Mouse (Mus musculus) urinary bladder, postnatal 25 days (tissue): ENCODE data around the gene Bckdha.

Experiments used
- DNase-seq: peaks from one replicate; pipeline ENCODE4 v3.0.0; 2022; ENCODE audit warnings: low spot score

The Bckdha gene

GRCm38 (mm10) chr7:25658657-25659472, at the start of gene Bckdha, which contains the start of gene Exosc5:
TSS of gene Bckdha (minus strand) at chr7:25658981.
TSS of gene Exosc5 (plus strand) at chr7:25659164.
- DNase-seq = peak; percentile 97

DNA sequence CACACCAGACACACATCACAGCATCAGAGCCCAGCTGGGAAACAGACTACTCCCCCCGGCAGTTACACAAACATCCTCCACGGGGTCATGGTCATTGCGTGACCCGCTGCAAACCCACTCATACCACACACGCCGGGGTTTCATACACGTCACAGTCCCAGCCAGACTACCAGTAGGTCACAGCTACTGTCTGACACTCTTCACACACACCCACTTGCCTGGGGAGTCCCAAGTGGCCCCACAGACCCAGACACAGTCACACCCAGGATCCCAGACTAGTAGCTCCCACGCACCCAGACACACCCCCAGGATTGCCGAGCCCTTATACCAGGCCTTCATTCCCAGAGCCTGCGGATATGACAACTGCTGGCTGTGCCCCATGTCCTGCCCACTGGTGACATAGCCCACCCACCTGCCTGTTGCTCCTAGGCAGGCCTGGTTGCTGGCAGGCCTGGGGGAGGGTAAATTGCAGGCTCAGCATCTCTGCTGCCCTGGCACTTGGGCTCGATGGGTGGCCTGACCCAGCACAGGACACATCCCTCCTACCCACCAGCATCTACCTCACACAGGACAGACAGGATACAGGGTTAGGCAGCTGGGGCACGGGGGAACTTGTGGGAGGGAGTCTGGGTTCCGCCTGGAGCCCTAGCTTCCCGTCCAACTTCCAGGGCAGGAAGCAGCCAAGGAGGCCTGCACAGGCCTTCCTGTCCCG, 49.0 kb upstream of the Bckdha start:
- DNase-seq = no peak

- no peak for DNase-seq
Observed at GRCm38 (mm10) chr7:25706578-25707170, 47.9 kb upstream of the Bckdha start.

DNA sequence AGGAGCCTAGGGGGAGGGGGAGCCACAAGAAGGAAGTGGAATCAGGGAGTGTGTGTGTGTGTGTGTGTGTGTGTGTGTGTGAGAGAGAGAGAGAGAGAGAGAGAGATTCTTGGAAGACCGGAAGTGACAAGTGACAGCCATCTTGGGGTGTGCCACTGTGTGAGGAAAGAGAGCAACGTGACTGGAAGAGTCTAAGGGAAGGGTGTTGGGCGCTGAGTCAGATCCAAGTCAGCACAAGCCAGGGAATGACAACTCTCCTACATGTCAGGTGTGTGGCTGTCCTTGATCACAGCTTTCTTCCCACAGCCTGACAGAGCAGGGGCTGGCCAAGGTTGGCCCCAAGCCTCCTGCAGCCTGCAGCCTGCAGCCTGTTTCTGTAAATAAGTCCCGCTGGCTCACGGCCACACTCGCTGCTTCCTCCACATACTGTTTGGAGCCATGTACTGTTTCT, 47.0 kb upstream of the Bckdha start:
- DNase-seq = peak; percentile 26

DNA sequence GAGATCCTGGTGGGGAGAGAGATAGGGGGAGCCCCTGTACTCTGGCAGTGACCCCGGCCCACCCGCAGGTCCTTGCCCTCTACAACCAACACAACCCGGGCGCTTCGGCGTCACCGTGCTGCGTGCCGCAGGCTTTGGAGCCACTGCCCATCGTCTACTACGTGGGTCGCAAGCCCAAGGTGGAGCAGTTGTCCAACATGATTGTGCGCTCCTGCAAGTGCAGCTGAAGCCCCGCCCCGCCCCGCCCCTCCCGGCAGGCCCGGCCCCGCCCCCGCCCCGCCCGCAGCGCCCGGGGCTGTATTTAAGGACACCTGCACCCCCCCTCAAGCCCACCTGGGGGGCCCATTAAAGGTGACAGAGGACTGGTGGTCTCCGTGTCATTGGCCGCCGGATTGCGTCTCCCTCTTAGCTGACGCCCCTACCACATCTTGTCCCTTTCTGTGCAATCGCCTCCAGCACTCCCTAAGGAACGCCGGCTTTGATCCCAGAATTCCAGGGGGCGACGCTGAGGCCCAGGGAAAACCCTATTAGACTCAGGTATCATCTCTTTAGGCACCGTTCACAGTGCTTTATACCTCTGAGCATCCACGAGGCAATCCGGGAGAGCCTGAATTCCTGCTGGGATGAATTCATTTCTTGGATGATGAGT, 46.1 kb upstream of the Bckdha start:
- no peak for DNase-seq

DNA sequence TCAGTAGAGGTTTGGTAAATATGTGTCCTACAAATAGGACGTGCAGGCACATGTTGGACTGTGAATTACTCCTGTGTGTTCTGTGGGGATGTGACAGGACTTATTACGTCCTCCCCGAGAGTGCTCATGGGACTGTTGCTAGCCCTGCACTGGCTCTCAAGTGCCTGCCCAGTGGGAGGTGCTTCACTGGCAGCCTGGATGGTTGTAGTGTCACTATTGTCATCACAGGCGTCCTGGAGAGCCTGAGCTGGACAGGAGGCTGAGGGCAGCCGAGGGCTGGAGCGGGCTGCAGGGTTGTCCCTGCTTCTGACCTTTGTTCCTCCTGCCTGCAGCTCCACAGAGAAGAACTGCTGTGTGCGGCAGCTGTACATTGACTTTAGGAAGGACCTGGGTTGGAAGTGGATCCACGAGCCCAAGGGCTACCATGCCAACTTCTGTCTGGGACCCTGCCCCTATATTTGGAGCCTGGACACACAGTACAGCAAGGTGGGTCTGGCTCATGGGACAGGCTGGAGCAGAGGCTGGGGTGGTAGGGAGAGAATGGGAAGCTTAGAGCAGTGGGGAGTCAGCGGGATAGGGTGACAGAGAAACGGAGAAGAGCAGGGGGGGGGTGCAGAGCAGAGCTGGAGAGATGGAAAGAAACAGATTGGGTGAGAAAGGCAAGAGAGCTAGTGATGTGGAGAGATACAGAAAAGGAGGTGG, 45.2 kb upstream of the Bckdha start:
- DNase-seq = no peak

GRCm38 (mm10) chr7:25702350-25702749, 43.6 kb upstream of the Bckdha start:
- DNase-seq = no peak

DNA sequence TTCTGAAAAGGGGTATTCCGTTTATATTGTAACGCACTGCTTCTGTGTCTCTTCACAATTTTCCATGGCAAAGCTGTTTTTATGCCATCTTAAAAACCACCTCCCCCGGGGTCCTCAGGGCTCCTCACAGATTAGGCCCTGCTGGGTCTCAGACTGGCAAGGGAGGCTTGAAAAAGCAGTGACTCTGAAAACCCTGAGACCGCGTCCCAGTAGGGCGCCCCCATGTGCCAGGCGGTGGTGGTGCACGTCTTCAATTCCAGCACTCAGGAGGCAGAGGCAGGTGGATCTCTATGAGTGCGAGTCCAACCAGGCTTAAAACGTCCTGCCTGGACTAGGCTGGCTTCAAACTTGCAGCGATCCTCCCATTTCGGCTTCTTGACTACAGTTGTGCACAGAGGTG, 42.0 kb upstream of the Bckdha start:
- no peak for DNase-seq

DNA sequence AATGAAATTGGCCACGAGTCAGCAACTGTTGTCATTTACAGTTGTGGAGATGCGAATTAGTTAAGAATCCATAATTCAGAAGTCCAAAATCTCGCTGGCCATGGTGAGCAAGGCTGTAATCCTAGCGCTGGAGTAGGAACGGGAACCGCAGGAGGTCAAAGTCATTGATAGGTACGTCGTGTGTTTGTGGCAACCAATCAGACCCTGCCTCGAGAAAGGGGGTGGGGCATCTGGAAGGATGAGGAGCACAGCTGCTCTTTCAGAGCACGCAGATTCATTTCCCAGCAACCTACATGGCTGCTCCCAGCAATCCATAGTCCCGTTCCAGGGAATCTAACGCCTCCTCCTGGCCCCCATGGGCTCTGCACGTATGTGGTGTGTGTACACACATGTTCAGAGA, 41.1 kb upstream of the Bckdha start:
- no peak for DNase-seq

GRCm38 (mm10) chr7:25694104-25694503, 35.3 kb upstream of the Bckdha start:
- DNase-seq = no peak

DNA sequence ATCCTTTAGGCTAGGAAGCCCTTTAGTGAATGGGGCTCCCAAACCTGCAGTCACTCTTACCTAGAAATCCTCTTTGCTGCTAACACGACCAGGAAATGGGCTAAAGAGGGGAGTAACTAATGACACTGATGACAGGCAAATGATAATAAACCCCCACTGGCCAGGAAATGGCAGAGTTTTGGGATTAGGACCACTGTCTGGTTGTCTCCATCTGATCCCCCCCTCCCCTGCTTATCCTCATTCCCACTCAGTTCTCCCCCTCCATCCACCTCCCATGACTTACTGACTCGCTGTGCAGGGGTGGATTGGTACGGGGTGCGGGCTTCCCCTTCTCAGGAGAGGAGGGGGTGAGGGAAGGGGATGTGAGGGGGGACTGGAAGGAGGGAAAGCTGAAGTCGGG, 31.3 kb upstream of the Bckdha start:
- no peak for DNase-seq

GRCm38 (mm10) chr7:25689603-25690021, 30.8 kb upstream of the Bckdha start:
- no peak for DNase-seq

GRCm38 (mm10) chr7:25688810-25689586, 30.2 kb upstream of the Bckdha start:
- peak; percentile 76 for DNase-seq

DNA sequence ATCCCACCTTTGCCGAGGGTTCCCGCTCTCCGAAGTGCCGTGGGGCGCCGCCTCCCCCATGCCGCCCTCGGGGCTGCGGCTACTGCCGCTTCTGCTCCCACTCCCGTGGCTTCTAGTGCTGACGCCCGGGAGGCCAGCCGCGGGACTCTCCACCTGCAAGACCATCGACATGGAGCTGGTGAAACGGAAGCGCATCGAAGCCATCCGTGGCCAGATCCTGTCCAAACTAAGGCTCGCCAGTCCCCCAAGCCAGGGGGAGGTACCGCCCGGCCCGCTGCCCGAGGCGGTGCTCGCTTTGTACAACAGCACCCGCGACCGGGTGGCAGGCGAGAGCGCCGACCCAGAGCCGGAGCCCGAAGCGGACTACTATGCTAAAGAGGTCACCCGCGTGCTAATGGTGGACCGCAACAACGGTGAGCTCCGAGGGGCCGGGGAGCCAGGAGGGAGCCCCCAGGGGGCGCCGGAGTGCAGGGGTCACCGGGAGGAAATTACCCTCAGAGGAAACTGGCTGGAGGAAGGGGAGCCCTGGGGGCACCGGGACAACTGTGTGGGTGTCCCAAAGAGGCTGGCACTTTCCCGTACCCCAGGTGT, 29.1 kb upstream of the Bckdha start:
- peak; percentile 57 for DNase-seq

GRCm38 (mm10) chr7:25686680-25687531, 28.1 kb upstream of the Bckdha start, which contains the start of gene Tgfb1:
TSS of gene Tgfb1 (plus strand) at chr7:25687002.
- peak; percentile 79 for DNase-seq

- no peak for DNase-seq
Observed at GRCm38 (mm10) chr7:25685926-25686470, 27.2 kb upstream of the Bckdha start.

DNA sequence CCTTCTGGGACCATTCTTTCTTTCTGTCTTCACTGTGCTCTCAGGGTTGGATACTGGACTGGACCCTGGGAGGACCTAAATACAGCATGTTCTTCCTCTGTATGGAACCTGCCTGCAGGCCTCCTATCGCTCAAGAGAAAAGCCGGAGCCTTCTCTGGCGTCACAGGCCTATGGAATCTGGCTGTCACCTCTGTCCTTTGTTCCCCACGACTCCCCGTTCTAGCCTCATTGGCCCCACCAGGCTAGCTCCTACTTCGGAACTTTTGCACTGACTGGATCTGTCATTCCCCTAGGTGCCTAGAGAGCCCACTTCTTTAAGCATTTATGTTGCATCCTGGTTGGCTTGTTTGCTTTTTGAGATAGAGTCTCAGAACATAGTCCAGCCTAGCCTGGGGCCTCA, 25.9 kb upstream of the Bckdha start:
- no peak for DNase-seq

GRCm38 (mm10) chr7:25683474-25684180, 24.8 kb upstream of the Bckdha start:
- DNase-seq = no peak
